Mouse (Mus musculus): Measurements from ENCODE around the gene Tbc1d20.

GRCm38 (mm10) chr2:152250511-152250910, 43.1 kb upstream of the Tbc1d20 start:
- TF ChIP-seq CTCF (IDR thresholded peaks at IDR 0.05; ENCODE audit: control insufficient read depth, insufficient read depth, insufficient replicate concordance, low read depth, low read length) = no peak
- TF ChIP-seq POLR2A (IDR thresholded peaks at IDR 0.05; ENCODE audit: control insufficient read depth, low read depth, low read length) = no peak
